Mouse (Mus musculus) gastrocnemius, adult 18-20 months (tissue): ENCODE data around the gene Gzf1. TPM values are rescaled to one million over a fixed set of nuclear protein-coding genes. Genes with fewer than 3 reads are reported as not detected.

Experiments
- DNase-seq: peaks from one replicate; pipeline ENCODE4 v3.0.0; 2021; ENCODE audit warnings: low spot score
- total RNA-seq, 2 experiments: library from RNA; stranded (reverse); gene quantifications; 2 replicates each; pipeline ENCODE4 v1.2.3; 2021

Gene Gzf1
- total RNA-seq, 2 experiments from 2014 or later = 17.9 to 26.9 TPM

DNA sequence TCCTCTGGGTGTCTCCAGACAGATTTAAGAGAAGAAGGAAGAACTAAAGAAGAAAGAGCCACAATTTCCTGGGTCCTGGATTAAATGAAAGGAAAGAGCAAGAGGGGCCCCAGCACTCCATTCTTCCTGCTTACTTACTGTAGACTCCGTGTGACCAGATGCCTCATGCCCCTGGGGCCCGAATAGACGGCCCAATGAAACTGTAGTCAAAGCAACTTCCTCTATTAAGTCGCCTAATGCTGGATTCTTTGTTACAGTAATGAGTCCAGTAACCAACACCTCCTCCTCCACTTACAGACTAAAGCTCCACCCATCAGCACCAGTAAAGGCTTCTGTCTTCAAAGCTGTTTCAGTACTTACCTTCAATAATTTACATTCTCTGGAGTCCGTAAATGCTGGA lies 17.7 kb downstream of the Gzf1 start:
- DNase-seq = no peak

DNA sequence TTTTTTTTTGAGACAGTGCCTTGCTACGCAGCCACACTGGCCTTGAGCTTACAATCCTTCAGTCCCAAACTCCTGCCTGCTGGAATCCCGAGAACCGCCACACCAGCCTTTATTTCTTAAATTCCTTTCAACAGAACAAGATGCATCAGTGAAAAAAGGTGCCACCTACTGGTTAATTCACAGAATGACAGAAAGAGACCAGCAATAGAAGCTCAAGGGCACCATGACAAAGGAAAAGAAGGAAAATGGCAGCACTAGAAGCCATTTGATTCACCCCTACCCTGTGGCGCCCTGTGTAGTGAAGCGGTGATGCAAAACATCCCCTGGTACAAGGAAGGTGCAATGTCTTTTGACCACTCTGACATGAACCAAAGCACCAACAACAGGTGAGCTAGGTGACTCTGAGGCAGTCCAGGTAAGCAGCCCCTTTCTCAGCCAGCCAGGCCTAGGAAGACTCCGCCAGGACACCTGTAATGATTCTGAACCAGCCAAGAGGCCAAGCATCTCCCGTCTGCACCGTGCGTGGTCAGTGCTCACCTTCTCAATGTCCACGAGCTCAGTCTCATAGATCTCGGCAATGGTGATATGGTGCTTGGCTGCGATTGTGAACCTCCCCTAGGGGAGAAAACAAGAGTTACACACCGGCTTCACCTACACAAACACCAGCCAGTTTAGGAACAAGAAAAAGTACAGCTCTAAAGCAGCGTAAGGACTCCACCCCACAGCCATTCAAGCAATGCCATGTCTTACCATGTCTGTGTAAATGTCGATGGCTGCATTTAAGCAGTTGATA lies 25.8 kb downstream of the Gzf1 start:
- DNase-seq = no peak

DNA sequence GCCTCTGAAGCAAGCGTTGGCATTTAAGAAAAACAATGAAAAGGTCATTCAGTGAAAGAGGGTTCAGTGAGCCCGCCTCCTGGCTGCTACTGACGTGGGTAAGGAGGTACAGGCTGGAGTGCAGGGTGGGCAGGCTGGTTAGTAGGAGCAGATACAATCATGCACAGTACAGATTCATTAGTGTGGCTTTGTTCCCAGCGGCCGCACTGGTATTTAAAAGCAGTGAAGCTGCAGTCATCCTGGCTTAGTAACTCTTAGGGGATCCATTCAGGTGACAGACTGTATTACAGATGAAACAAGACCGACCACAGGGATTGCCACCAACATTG lies 26.3 kb downstream of the Gzf1 start:
- DNase-seq = no peak

DNA sequence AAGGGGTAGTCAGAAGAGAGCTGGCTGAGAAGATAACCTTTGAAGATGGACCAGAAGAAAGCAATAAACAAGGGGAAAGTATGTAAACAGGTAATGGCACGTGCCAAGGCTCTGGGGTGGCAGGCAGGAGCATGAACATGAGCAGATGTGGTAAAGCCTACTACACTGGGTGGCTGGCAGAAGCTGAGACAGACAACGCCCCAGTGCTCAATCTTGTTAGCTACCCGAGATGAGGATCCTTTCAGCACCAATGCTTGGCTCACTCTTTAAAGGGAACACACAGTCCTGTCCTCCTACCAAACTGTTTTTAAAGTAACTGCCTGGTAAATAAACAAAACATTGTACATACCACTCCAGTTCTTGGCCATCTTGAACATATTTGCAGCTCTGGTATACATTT lies 31.5 kb downstream of the Gzf1 start:
- DNase-seq = peak; percentile 57

DNA sequence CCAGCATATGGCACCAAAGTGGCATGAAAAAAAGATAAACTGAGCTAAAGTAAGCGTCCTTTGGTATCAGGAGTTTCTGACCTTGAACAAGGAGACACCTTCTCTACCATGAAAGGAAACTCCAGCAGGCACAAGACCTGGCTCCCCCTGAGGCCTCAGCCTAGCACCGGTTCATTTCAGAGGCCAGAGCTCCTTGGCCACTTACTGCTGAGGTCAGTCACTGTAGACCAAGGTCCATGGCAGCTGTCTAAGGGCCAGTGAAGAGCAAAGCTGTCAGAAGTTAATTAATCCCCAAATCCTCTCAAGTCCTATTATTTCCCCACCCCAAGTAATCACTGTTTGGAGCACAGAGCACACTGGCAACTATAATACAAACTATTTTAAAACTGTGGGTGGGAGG lies 36.2 kb downstream of the Gzf1 start:
- DNase-seq = no peak

DNA sequence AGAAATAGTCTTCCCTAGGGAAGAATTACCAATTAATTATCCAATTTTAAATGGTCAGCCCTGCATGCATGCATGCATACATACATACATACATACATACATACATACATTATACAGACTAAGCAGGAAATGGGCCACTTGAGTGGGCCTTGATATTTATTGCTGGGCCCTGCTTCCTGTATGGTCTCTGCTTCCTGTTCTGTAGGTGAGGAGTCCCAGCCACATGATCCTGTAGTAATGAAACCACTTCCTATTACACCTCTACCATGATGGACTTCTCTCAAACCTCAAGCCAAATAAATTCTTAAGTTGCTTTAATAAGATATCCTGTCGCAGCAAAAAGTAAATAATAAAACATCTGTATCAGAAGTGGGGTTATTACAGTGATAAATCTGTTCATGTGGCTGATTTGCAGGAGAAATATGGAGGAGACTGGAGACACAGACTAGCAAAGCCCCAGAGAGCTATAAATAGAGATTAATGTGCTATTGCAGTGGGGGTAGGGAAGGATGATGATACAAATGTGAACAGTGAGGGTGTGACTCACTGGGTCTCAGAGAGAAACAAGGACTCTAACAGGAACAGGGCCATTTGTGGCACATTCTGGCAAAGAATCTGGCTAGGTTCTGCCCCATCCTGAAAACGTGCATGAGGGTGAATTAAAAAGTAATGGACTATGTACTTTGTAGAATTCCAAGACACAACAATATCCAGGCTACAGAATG lies 38.6 kb downstream of the Gzf1 start:
- DNase-seq = no peak

DNA sequence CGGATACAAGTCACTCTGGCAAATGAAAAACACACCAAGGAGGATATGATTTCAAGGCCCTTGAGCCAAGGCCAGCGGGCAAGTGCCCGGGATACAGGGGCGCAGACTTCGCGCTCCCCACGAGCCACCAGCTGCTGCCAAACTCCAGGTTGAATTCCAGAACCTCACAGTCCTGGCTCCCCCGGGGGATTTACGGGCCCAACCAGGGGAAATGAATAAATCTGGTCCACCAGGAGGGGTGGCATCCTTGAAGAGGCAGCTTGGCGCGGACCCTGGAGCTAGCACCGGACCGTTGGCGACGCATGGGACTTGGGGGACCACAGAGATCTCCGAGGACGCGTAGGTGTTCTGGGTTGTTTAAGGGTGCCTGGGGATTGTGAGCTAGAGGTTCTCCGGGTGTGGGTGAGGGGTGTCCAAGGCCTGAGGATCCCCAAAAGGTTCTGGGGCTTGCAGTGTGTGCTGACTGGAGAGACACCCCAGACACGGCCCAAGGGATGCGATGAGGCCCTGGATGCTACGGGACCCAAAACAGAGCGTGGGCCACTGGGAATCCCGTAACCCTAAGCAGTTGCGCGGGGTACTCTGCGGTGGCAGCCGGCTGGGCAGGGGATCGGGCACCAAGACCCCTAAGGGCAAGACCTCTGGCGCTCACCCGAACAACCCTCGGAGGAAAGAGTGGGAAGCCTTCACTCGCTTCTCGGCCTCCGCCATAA lies 50.9 kb downstream of the Gzf1 start:
- DNase-seq = peak; percentile 59

DNA sequence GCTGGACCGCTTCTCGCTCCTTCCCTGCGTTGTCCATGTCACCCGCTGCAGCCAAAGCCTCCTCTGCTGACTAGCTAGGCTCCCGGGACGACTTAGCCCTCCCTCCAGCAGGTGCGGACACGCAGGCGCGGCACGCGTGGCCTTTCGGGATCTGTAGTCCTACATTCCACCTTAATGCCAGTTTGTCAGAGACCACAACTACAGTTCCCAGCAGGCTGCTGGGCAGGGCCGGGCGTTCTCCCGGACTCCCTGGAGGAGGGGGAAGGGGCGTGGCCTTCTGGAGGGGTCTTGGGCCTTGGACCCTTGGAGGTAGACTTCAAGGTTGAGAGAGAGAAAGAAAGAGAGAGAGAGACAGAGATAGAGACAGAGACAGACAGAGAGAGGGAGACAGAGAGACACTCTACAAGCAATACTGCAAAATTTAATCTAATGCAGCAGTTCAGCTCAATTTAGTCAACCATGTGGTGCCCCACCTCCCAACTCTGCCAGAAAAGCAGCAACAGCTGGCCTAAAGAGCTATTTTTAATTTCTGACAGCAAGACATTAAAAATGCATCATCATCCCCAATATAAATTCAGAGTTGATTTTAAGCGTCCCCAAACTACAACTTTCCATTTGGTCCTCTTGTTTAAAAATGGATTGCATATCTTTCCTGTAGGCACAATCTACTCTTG lies 51.6 kb downstream of the Gzf1 start, which contains the start of gene Napb:
TSS of gene Napb (minus strand) at position 141 of the 674 bp plus-strand sequence.
- DNase-seq = peak; percentile 96

Other genes with a start within 250 kb of the Gzf1 start
- 10 to 100 TPM in 1 of 2 experiments, 1 to 10 TPM in 1; 7.9 to 14.8 TPM for gene Cd93, start 237.5 kb upstream of the Gzf1 start, total RNA-seq
- 1 to 10 TPM; 6.6 to 7.5 TPM for gene Nxt1, start 8.4 kb upstream of the Gzf1 start, total RNA-seq
- 1 to 10 TPM; 5.9 to 6.0 TPM for gene Napb, start 51.4 kb downstream of the Gzf1 start, total RNA-seq
- gene Cstl1, start 69.3 kb downstream of the Gzf1 start, total RNA-seq = not detected
- not detected for gene Cst11, start 90.5 kb downstream of the Gzf1 start, total RNA-seq
- not detected for gene 8030411F24Rik, start 101.0 kb downstream of the Gzf1 start, total RNA-seq
- gene Cst12, start 108.3 kb downstream of the Gzf1 start, total RNA-seq = not detected
- gene Cst8, start 117.8 kb downstream of the Gzf1 start, total RNA-seq = not detected
- gene Cst13, start 139.1 kb downstream of the Gzf1 start, total RNA-seq = not detected
- not detected for gene Cst9, start 154.1 kb downstream of the Gzf1 start, total RNA-seq
- 1 to 10 TPM in 1 of 2 experiments, under 1 TPM in 1; 0.88 to 1.5 TPM for gene 9230104L09Rik, start 184.0 kb downstream of the Gzf1 start, total RNA-seq
- gene Cst3, start 194.7 kb downstream of the Gzf1 start, total RNA-seq = 100 to 1,000 TPM; 596 to 649 TPM